Mouse (Mus musculus) lung, embryonic 16.5 days (tissue): Measurements from ENCODE around the gene Nme4. TPM values are rescaled to one million over a fixed set of nuclear protein-coding genes. Genes with fewer than 3 reads are reported as not detected.
A peak's percentile ranks its signal among the peaks of the same experiment; 100 is the strongest.

ENCODE experiments used
- ATAC-seq: fragments of 200-750 bp; cut with Nextera tagmentation; 2 replicates; pipeline ENCODE4 v1.8.0; 2017; ENCODE audit warnings: low read depth, mild to moderate bottlenecking, moderate library complexity
- H3K27ac ChIP-seq: fragments of 300-500 bp; sonication (generic); 2 replicates; pipeline ENCODE4 v1.5.1; 2014; ENCODE audit warnings: mild to moderate bottlenecking, control low read depth, low read length
- H3K27me3 ChIP-seq: fragments of 300-500 bp; sonication (generic); 2 replicates; pipeline ENCODE4 v1.6.1; 2014; ENCODE audit warnings: low read depth, low read length, mixed read lengths; ENCODE audit not compliant: control insufficient read depth, insufficient read depth
- H3K36me3 ChIP-seq: fragments of 300-500 bp; sonication (generic); 2 replicates; pipeline ENCODE4 v1.6.1; 2014; ENCODE audit warnings: low read length; ENCODE audit not compliant: control insufficient read depth, insufficient read depth
- H3K4me1 ChIP-seq: fragments of 300-500 bp; sonication (generic); replicated peaks from 2 replicates; pipeline ENCODE4 v1.6.1; 2014; ENCODE audit warnings: low read length, mixed read lengths; ENCODE audit not compliant: control insufficient read depth, insufficient read depth
- H3K4me2 ChIP-seq: fragments of 300-500 bp; sonication (generic); 2 replicates; pipeline ENCODE4 v1.6.1; 2014; ENCODE audit warnings: low read depth, low read length, control low read depth
- H3K4me3 ChIP-seq: fragments of 300-500 bp; sonication (generic); 2 replicates; pipeline ENCODE4 v1.5.1; 2014; ENCODE audit warnings: mild to moderate bottlenecking, low read length, control low read depth
- H3K9ac ChIP-seq: fragments of 300-500 bp; sonication (generic); 2 replicates; pipeline ENCODE4 v1.6.1; 2014; ENCODE audit warnings: low read length, control low read depth
- H3K9me3 ChIP-seq: fragments of 300-500 bp; sonication (generic); 2 replicates; pipeline ENCODE4 v1.6.1; 2016; ENCODE audit warnings: low read length; ENCODE audit not compliant: control insufficient read depth
- WGBS: fragments of 180-500 bp; shearing (Covaris S2); extraction: QIAGEN DNeasy Blood & Tissue Kit; methylation state at CpG from one replicate; pipeline ENCODE4 v1.1.7; 2014; 5-methylcytosine and 5-hydroxymethylcytosine counted together
- polyA plus RNA-seq: library from polyadenylated mRNA; unstranded; fragments of >200 nt; fragmentation: Nextera tagmentation; extraction: Ambion mirVana; gene quantifications from 2 replicates; pipeline ENCODE4 v1.2.1, GENCODE M21; 2015

Gene Nme4
- 68.3 and 69.7 TPM in 2 replicates for polyA plus RNA-seq

GRCm38 (mm10) chr17:26095121-26095740, at the start of gene Nme4:
Gene Nme4 (minus strand): TSS chr17:26095602.
- peak within 1 kb of the TSS; percentile 87 for H3K4me2 ChIP-seq
- peak; percentile 79 for ATAC-seq
- no peaks in the 10 kb centered on the region for H3K27me3 ChIP-seq
- H3K27ac ChIP-seq = peak within 1 kb of the TSS; percentile 63; the same call in 1 of the 2 replicates
- whole genome bisulfite sequencing = 1% methylated on average over 45 of the region's 47 CpGs
- no peaks in the 10 kb centered on the region for H3K9me3 ChIP-seq
- peak within 1 kb of the TSS; percentile 92 for H3K9ac ChIP-seq
- no peaks in the 10 kb centered on the region for H3K36me3 ChIP-seq
- peak within 1 kb of the TSS; percentile 79 for H3K4me3 ChIP-seq
- H3K4me1 ChIP-seq = peaks cover 8% of the 10 kb centered on the region; the same call in 1 of the 2 replicates

- H3K9ac ChIP-seq = no peak overlapping the region
- H3K27me3 ChIP-seq = no peaks in the 10 kb centered on the region
- no peak for ATAC-seq
- no peak overlapping the region for H3K4me2 ChIP-seq
- no peak overlapping the region for H3K4me3 ChIP-seq
- H3K27ac ChIP-seq = no peak overlapping the region
- WGBS = 93% methylated on average over 5 of the region's 5 CpGs
- H3K4me1 ChIP-seq = peaks cover 13% of the 10 kb centered on the region
- H3K9me3 ChIP-seq = no peaks in the 10 kb centered on the region
- H3K36me3 ChIP-seq = peaks cover 18% of the 10 kb centered on the region
These were observed 48.0 kb upstream of the Nme4 start for GRCm38 (mm10) chr17:26143386-26143785.

- 83% methylated on average over 4 of the region's 4 CpGs for WGBS
- ATAC-seq = no peak
- Histone ChIP-seq H3K4me3 (no peak overlapping the region), H3K36me3 (peaks cover 18% of the 10 kb centered on the region), H3K4me2 (no peak overlapping the region), H3K27me3 (no peaks in the 10 kb centered on the region), H3K9ac (no peak overlapping the region), H3K4me1 (peaks cover 13% of the 10 kb centered on the region), H3K9me3 (no peaks in the 10 kb centered on the region), H3K27ac (no peak overlapping the region)
These were observed 47.4 kb upstream of the Nme4 start for GRCm38 (mm10) chr17:26142796-26143195.

GRCm38 (mm10) chr17:26138901-26139381, 43.5 kb upstream of the Nme4 start:
- Histone ChIP-seq H3K9me3 (no peaks in the 10 kb centered on the region), H3K9ac (peak overlapping the region; percentile 95), H3K4me1 (peaks cover 11% of the 10 kb centered on the region), H3K4me2 (peak overlapping the region; percentile 80), H3K27ac (peak overlapping the region; percentile 95), H3K4me3 (peak overlapping the region; percentile 91), H3K36me3 (peaks cover 15% of the 10 kb centered on the region), H3K27me3 (no peaks in the 10 kb centered on the region)
- peak; percentile 69 for ATAC-seq
- 0% methylated on average over 46 of the region's 58 CpGs for WGBS

- H3K36me3 ChIP-seq = peaks cover 9% of the 10 kb centered on the region
- H3K9me3 ChIP-seq = no peaks in the 10 kb centered on the region
- whole genome bisulfite sequencing = under 1% methylated on average over 42 of the region's 42 CpGs
- no peaks in the 10 kb centered on the region for H3K27me3 ChIP-seq
- H3K4me2 ChIP-seq = peak within 1 kb of the TSS; percentile 80
- peak; percentile 99 for ATAC-seq
- H3K4me1 ChIP-seq = peaks cover 11% of the 10 kb centered on the region
- H3K4me3 ChIP-seq = peak within 1 kb of the TSS; percentile 91
- H3K9ac ChIP-seq = peak within 1 kb of the TSS; percentile 95
- peak within 1 kb of the TSS; percentile 95 for H3K27ac ChIP-seq
These were observed 42.9 kb upstream of the Nme4 start, which contains the start of gene Axin1 for GRCm38 (mm10) chr17:26138239-26138836. Gene Axin1 (plus strand): TSS chr17:26138688.

- Histone ChIP-seq H3K27ac (peak overlapping the region; percentile 60), H3K4me1 (peaks cover 11% of the 10 kb centered on the region), H3K9me3 (no peaks in the 10 kb centered on the region), H3K36me3 (peaks cover 3% of the 10 kb centered on the region), H3K27me3 (no peaks in the 10 kb centered on the region), H3K4me2 (peak overlapping the region; percentile 57), H3K9ac (peak overlapping the region; percentile 63), H3K4me3 (peak overlapping the region; percentile 91)
- no peak for ATAC-seq
- WGBS = 59% methylated on average over 2 of the region's 2 CpGs
These were observed 42.3 kb upstream of the Nme4 start for GRCm38 (mm10) chr17:26137751-26138130.

- Histone ChIP-seq H3K9me3 (no peaks in the 10 kb centered on the region), H3K36me3 (no peaks in the 10 kb centered on the region), H3K4me3 (no peak overlapping the region), H3K4me2 (no peak overlapping the region), H3K27me3 (no peaks in the 10 kb centered on the region), H3K27ac (no peak overlapping the region), H3K9ac (no peak overlapping the region), H3K4me1 (peaks cover 11% of the 10 kb centered on the region)
- WGBS = 85% methylated on average over 11 of the region's 11 CpGs
- no peak for ATAC-seq
These were observed 41.8 kb upstream of the Nme4 start for GRCm38 (mm10) chr17:26137106-26137750.

GRCm38 (mm10) chr17:26131856-26132853, 36.8 kb upstream of the Nme4 start:
- H3K36me3 ChIP-seq = peaks cover 9% of the 10 kb centered on the region
- H3K4me3 ChIP-seq = no peak overlapping the region
- no peak for ATAC-seq
- WGBS = 83% methylated on average over 18 of the region's 18 CpGs
- H3K27me3 ChIP-seq = no peaks in the 10 kb centered on the region
- no peak overlapping the region for H3K27ac ChIP-seq
- no peak overlapping the region for H3K4me2 ChIP-seq
- H3K9ac ChIP-seq = no peak overlapping the region
- no peaks in the 10 kb centered on the region for H3K4me1 ChIP-seq
- no peaks in the 10 kb centered on the region for H3K9me3 ChIP-seq
